Mouse (Mus musculus) 3134 (cell line): ENCODE measurements around the gene Tnnt3.

Source experiments
- DNase-seq: peaks from one replicate; pipeline ENCODE4 v3.0.0-alpha.2; 2011; ENCODE audit warnings: low spot score; ENCODE audit not compliant: insufficient read length; ENCODE audit errors: extremely low read depth

Tnnt3 gene

DNA sequence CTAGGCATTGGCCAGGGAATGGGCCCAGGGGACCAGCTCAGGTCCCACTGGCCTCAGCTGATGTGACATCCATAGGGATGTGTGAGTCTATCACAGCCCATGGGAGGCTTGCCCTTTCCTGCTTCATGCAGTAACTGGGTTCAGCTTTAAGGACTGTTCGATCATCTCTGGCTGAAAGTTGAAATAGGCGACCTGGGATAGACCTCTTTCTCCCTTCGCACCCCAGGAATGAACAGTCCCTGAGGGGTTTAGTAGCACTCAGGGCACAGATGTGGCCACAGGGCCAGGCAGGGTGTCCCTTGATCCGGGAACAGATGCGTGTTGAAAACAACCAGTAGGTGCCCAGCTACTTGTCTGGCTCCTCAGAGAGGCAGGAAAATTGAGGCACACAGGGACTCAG lies 22.4 kb upstream of the Tnnt3 start:
- DNase-seq: no peak

DNA sequence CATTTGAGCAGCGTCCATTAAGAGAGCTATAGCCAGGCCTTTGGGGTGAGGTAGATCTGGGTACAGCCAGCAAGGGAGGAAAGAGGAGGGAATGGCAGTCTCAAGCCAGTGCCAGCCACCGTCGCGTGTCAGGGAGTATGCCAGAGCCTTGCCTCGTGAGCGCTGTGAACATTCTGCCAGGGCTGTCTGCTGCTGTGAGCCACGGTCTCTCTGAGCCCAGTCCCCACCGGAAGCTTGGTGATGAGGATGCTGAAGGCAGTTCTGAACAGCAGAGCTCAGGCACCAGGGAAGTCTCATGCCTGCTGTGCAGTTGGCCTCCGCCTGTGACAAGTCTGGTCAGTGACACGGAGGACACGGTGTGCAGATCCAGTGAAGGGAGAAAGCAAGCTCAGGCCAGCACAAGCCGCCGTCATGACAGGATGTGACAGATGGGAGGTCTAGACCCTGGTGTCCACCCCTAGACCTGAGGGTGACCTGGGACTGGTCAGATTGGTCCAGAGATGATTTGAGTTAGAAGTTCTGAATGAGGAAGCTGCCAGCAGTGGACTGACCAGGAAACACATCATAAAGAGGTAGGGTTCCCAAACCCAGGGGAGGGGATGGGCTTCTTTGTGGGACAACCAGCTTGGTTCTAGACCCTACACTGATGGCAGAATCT lies 21.7 kb upstream of the Tnnt3 start:
- DNase-seq: no peak

DNA sequence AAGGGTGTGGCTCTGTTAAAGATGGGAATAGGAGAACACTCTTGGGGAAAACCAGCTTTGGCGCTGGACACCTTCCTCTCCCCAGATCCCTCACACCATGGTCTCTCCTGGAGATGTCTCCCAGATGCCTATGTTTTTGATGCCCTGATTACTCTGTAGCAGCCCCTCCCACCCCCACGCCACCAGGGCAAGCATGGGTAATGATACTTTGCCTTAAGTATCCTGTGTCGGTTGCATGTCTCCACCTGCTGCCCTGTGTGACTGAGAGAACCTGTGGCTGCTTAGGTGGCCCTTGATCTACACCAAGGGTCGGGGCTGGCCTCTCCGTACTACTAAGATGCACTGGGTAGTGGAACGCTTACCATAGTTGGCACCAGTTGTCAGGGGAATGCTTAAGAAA lies 20.6 kb upstream of the Tnnt3 start:
- DNase-seq: no peak

DNA sequence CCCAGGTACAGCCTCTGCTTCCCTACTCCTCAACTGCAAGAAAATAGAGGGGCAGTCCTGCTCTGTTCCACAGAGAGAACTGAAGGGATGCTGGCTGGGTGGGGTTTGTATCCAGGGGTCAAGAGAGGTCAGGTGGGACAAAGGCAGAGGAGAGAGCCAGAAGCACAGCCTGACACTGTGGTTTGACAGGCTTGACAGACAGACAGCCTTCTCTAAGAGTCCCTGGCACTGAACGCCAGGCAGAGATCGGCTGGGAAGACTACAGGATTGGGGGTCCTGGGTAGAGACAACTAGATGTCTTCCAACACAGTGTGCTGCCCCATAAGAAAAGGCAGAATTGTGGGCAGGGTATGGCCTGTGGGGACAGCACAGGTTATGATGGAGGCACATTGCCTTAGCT lies 20.1 kb upstream of the Tnnt3 start:
- DNase-seq: no peak

DNA sequence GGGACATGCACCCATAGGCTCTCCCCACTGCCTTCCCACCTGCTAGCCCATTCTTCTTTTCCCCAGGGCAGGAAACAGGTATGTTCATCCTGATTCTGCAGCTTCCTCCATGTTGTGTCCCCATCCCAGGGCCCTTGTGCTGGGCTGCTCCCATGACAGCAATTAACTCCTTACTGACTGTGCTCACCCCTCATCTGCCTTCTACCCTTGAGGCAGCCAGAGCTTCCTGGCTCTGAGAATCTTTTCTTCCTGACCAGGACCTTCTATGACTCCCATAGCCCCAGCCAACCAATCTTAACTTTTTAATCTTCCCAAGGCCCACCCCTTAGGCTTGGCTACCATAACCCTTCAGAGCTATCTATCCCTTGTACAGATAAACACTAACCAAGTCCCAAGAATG lies 19.3 kb upstream of the Tnnt3 start:
- DNase-seq: no peak

DNA sequence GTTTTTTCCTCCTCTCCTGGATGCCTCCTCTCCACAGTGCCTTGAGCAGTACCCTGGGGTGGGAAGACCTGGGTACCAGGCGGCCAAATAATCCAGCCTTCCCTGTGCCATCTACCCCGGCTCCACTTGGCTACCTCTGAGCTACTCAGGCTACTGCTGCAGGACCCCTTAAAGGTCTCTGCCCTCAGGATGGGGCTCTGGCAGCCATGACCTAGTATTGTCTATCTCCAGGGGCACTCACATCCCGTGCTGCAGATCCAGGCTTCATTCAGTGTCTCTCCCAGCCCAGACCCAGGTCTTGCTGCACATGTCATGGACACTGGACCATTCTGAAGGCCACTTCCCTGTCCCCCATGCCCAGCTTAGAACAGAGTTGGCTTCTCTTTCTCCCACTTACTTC lies 18.8 kb upstream of the Tnnt3 start:
- DNase-seq: no peak

DNA sequence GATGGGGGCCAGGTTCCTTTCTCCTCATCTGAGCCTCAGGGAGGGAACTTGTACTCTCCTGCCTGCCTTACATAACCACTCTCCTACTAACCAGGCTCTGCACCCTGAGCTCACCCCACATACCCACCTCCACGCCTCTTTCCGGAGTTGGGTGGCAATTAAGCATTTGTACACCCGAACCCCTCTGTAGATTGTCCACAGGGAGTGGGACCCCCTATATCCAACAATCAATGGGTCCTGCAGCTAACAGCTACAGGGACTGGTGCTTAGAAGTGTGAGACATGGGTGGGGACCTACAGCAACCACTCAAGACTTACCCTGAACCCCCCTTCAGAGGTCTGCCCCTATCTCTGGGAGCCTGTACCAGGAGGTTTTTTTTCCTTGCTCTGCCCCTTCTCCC lies 18.0 kb upstream of the Tnnt3 start:
- no peak for DNase-seq

DNA sequence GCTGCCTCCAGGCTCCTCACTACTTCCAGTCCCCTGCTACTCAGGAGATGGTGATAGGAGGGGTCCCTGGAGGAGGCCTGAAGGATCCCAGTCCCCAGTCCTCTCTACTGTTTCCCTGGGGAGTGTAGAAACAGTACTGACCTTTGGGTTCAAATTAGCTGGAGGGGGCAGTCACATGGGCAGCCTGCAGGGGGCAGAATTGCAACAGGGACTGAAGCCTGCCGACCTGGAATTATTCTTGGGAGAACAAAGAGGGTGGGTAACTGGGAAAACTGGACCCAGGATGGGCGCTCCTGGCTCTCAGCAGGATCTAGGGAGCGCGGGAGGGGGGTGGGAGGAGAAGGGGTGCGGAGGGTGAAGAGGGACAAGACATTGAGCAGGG lies 17.5 kb upstream of the Tnnt3 start:
- DNase-seq: no peak

DNA sequence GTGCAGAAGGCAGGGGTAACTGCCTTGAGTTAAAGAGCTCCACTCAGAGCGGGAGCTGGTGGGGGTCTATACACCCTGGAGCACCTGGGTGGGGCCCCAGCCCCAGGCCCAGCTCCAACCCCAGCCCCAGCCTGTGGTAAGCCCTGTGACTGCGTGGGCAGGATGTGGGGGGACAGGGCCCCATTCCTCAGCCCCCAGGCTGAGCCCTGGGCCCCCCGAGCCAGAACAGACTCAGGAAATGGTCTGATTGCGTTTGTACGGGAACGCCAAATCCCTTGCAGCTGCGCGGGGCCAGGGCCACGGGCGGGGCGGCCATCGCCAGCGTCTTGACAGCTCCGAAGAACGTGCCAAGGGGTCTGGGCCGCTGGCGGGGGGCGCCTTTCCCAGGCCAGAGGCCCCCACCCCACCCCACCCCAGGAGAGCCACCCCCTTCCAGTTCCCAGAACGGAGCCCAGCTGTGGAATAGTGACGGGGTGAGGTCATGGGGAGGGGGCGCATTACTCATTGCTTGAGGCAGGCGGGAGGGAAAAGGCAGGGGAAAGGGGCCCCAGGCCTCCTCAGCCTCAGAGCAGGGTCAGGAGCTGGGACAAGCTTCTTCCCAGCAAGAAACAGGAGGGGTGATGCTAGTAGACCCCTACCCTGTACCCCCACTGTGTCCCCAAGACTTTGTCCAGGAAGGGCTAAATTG lies 16.9 kb upstream of the Tnnt3 start:
- no peak for DNase-seq

DNA sequence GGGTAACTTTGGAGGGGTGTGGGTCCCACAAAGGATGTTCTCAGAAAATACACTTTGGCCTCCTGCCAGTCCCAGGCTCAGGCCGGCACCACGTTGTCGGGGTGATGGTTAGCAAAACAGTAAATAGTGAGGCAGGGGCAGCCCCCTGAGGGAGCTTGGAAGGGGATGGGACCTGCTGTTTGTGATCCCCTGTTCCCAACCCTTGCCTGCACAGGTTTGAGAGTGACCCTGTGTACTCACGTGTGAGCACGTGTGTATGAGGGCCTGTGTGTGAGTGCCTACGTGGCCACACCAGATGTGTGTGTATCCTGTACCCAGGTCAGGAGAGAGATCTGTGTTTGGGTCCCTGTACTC lies 16.4 kb upstream of the Tnnt3 start:
- no peak for DNase-seq

DNA sequence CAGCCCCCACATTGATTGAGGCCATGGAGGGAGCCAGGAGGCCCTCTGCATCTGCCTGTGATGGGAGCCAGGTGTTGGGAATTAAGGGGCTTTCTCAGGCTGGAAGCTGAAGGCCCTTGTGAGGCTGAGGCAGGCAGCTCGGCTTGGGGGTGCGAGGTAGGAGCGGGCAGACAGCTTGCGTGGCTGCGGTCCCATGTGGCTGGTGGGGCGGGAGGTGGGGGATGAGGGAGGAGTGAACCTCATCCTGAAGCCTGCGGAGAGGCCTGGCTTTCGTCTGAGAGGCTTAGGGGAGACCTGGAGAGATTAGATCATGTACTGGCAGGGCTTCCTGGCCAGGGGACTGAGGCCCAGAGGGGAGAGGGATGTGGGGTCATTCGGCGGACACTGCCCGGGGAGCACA lies 15.5 kb upstream of the Tnnt3 start:
- DNase-seq: no peak

DNA sequence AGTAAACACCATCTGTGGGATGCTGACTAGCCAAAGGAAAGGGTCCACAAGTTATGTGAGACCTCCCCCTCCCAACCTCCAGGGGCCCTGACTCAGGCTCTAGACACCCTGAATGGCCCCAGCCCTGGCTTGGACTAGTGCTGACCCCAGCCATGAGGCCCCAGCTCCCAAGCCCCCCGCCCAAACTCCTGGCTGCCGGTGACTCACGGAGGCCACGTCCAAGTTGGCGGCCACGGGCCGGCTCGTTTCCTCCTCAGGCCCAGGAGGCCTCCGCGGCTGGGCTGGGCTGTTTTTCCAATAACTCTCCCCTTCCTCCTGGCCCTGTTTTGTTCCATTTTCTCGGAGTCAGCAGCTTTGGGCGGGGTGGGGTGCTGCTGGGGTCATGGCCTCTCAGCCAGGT lies 13.9 kb upstream of the Tnnt3 start:
- no peak for DNase-seq

DNA sequence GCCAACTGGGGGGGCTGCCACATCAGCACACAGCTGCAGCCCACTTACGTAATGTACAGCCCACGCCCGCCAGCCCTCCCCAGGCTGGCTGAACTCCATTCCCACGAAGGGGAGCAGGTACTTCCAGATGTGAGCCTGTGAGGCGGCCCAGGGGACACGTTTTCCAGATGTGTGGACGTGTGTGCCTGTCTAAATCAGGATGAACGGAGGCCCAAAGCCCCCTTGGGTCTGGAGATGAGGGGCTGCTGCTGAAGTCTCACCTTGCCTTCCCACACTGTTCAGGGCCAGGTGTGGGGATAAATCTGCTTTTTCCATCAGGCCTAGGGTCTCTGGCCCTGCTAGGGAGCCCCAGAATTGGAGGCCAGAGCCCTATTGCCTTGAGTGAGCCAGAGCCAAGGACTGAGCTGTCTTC lies 11.9 kb upstream of the Tnnt3 start:
- no peak for DNase-seq

DNA sequence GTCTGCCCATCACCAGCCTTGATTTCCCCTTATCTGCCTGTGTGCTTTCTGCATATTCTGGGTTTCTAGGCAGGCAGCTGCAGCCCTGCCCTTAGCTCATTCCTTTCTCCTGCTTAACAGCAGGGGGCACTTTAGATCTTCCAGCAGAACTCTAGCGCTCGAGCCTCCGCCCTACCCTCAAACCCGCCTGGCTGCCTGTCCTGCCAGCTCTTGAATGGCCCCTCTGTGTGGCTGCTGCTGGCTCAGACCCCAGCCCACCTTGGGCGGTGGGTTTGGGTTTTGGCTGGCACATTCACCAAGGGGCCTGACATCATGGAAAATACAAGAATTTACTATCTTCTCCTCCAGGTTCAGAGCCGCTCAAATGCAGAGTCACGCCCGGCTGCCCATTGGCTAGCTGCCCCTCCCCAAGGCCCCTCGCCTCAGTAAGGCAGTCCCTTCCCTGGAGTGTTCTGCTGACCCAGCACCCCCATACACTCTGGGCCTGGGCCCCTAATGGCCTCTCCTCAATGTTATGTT lies 11.2 kb upstream of the Tnnt3 start:
- no peak for DNase-seq

DNA sequence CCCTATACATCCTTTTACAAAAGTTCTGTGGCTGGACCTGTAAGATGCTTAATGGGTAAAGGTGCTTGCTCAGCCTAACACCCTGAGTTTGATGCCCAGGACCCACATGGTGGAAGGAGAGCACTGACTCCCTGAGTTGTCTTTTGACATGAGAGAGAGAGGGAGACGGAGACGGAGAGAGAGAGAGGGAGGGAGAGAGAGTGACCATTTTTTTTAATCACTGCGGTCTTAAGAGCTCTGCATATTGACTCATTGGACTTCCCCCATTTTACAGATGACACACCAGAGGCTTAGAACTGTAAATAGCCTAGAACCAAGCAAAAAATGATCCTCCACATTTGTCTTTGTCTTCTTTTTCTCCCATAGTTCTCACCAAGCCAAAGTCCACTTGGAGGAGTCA lies 10.6 kb upstream of the Tnnt3 start:
- no peak for DNase-seq

DNA sequence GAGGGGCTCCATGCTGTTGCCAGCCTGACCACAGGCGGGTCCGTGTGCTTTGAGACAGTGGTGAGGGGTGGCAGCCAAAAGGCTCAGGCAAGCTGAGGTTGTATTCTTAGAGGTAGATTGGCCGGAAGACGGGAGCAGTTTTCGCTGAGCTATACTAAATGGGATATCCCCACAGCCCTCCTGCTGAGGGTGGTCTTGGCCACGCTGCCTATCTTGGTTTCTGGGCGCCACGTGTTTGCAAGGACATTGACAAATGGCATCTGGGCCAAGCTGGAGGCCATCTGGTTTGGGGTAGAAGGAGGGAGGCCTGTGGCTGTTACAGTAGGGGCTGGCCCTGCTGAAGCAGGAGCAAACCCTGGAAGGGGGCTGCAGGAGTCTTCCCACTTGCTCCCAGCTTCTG lies 5.1 kb upstream of the Tnnt3 start:
- DNase-seq: no peak

DNA sequence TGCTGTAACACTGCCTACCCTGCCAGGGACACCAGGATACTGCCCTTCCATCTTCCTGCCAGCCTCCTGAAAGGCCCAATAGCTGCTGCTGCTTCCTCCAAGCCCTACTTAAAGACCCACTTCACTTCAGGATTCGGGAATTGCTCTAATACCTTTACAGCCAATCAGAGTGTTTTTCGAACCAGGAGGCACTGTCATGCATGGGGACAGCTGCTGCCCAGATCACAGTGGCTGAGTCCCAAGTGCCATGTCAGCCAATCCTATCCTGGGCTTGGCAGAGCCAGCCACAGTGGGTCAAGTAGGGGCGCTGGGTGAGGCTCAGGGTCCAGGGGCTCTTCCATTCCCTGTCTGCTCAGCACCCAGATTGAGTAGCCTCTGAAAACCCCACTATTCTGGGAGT lies 2.5 kb upstream of the Tnnt3 start:
- no peak for DNase-seq

DNA sequence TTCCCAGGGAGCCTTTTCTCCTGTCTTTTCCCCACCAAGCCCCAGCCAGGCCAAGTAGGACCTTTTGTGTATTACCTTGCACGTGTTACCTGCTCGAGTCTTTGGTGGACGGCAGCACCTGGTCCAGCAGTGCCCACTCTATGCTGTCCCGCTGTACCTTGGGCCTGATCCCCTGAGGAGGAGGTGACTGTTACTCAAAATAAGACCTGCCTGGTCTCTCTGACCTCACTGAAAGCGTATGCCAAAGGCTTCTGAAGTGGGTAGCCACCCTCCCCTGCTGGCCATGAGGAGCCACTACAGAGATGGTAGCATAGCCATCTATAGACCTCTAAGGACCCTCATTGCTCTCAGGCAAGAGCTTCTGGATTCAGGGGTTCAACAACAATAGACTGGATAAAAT lies 1.8 kb upstream of the Tnnt3 start:
- no peak for DNase-seq

DNA sequence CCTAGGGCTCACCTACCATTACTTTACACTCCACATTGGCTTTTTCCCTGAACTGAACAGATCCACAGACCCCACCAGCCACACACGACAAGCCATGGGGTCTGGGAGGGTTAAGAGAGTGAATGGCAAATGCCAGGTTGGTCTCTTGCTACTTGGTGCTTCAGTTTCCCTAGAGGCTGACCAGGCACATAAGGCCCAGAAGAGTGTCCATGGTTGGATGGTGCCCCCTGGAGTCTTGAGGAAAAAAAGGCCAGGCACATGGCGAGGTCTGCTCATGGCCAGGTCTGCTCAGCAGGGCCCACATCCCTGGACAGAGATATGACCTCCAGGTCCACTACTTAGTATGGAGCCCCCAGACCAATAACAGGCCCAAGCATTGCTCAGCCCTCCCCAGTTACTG lies 861 bp upstream of the Tnnt3 start:
- no peak for DNase-seq

DNA sequence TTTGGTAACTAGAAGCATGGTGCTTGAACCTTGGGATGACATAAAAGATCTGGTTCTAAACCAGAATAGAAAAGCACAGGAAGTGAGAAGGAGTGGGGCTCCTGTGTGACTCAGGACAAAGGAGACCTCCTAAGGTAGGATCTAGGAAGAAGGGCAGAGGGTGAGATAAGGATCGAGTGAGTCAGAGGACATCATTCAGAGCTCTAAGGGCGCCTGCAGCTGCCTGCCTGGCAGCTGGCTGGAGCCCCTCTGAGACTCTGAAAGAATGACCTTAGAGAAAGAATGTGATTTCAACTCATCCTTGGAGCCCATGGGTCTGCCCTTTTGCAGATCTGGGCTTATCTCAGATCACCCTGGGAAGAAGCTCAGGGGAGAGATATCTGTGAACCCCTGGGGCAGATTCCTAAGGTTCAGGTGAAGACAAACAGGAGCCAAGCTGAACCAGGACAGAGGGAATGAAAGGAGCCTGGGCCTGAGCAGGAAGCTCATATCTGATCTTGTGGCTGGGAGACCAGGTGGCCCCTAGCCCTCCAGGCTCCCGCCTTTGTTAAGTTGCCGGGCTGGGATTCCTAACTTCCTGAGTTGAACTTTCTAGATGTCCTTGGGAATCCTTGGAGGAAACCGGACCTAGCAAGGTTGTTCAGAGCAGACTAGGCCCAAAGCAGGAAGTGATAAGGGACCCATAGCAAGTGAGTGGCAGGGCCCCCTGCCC lies 530 bp downstream of the Tnnt3 start:
- DNase-seq: no peak

DNA sequence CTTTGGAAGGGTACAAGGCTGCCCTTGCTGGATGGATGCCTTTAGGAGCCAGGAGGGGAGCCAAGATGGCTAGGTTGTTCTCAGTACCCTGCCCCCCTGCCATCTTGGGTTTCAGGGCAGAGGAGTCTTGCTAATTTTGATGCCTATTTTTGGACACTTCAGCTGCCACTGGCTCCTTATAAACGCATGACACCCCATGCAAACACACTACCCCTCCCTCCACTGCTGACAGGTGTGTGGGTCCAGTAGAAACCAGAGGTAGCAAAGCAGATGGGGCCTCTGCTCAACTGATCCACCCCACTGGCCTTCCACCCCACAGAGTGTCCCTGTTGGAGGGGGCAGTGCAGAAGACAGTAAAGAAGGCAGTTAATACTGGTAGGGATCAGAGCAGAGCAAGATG lies 1.4 kb downstream of the Tnnt3 start:
- DNase-seq: no peak

DNA sequence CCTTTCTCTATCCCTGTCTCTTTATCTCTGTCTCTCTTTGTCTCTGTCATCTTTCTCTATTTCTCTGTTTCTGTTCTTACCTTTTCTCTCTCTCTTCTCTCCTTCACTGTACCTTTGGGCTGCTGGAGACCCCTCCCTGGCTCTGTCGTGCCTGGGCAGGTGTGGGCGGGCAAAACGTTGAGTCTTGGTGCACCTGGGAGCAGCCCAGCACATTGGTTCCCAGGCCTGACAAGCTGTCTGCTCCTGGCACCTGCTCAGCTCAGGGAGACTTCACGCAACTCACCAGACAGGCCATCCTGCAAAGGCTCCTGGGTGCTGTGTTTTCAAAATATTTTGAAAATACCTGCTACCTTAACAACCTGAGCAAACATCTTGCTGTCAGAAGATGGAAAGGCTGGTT lies 4.6 kb downstream of the Tnnt3 start:
- DNase-seq: no peak
